In genomic region chr10:3267671-3268070, GRCm38 (mm10) we compare ENCODE assay signal across 26 mouse cellular contexts. TPM values are rescaled to one million over a fixed set of nuclear protein-coding genes. Genes with fewer than 3 reads are reported as not detected.
DNase-seq lines count a peak whose midpoint lies in the region; ATAC-seq and TF ChIP-seq lines count a peak whose summit lies in the region.
"Had no signal": no experiment of that assay in that cellular context is flagged by ENCODE, and none has a peak within 500 bp of the region (broad histone marks: within the 10 kb centered on the region; RNA-seq: fewer than 3 reads in every experiment).

Gene H60c, minus strand, starts transcription at chr10:3267771.

- TF ChIP-seq EP300 in stomach, postnatal 0 days (optimal IDR thresholded peaks at IDR 0.05), result no peak

- no peaks in the 10 kb centered on the region for H3K9me3 ChIP-seq in stomach, postnatal 0 days (ENCODE audit: control insufficient read depth, low read length)
- H3K9me3 ChIP-seq: embryonic facial prominence, embryonic 13.5 days; forebrain, embryonic 15.5 days had no signal

- H3K4me1 ChIP-seq in lung, adult 2 months (ENCODE audit: control insufficient read depth, insufficient read depth, low read length), result no peaks in the 10 kb centered on the region; the same call in 1 of the 2 replicates
- H3K4me1 ChIP-seq in stomach, postnatal 0 days (replicated peaks; ENCODE audit: control insufficient read depth, insufficient read depth), result no peaks in the 10 kb centered on the region
- H3K4me1 ChIP-seq: embryonic facial prominence, embryonic 13.5 days; forebrain, embryonic 13.5 days; forebrain, embryonic 15.5 days had no signal

- H3K36me3 ChIP-seq in stomach, postnatal 0 days (ENCODE audit: control insufficient read depth, insufficient read depth, low read length), result no peaks in the 10 kb centered on the region
- H3K36me3 ChIP-seq: embryonic facial prominence, embryonic 13.5 days; forebrain, embryonic 15.5 days had no signal

- TF ChIP-seq CTCF in lung, adult 2 months (IDR thresholded peaks at IDR 0.05; ENCODE audit: insufficient read depth, low read length), result no peak
- TF ChIP-seq CTCF in stomach, postnatal 0 days (IDR thresholded peaks at IDR 0.05; ENCODE audit: low read depth), result no peak

- no peak for ATAC-seq in stomach, postnatal 0 days (ENCODE audit: low FRiP score, low TSS enrichment)
- ATAC-seq: activated CD4-positive, CD25-positive, alpha-beta regulatory T cell, adult 4 months; forebrain, embryonic 13.5 days; forebrain, embryonic 15.5 days; forebrain, postnatal 0 days; Patski had no signal

- peak within 1 kb of the TSS; percentile 23 for H3K4me3 ChIP-seq in lung, adult 2 months (replicated peaks; ENCODE audit: extremely low read depth, low read depth, low read length)
- no peak within 1 kb of the TSS for H3K4me3 ChIP-seq in stomach, postnatal 0 days (ENCODE audit: low read depth, low read length)
- H3K4me3 ChIP-seq: embryonic facial prominence, embryonic 13.5 days; forebrain, embryonic 13.5 days; forebrain, embryonic 15.5 days had no signal

- no peaks in the 10 kb centered on the region for H3K27me3 ChIP-seq in stomach, postnatal 0 days (ENCODE audit: control insufficient read depth, insufficient read depth, low read length)
- H3K27me3 ChIP-seq: embryonic facial prominence, embryonic 13.5 days; forebrain, embryonic 13.5 days; forebrain, embryonic 15.5 days; Patski had no signal

- DNase-seq in heart, adult 11 months, result peak; percentile 49
- DNase-seq in heart, postnatal 14 days, result no peak
- no peak for DNase-seq in lung, adult 2 months
- no peak for DNase-seq in lung, postnatal 25 days (ENCODE audit: low spot score)
- DNase-seq in stomach, postnatal 0 days (ENCODE audit: low spot score), result no peak
- DNase-seq in Muller cell, postnatal 12 days (ENCODE audit: inconsistent ontology term), result no peak
- DNase-seq: adrenal gland, adult 8-10 months; adrenal gland, postnatal 14 days; adrenal gland, postnatal 36 days; cerebellum, adult 11-12 months; cerebellum, adult 2 months; cerebellum, adult 9-10 months; cerebellum, postnatal 10 days; cerebellum, postnatal 25 days; forebrain, postnatal 0 days had no signal

- H3K27ac ChIP-seq in stomach, postnatal 0 days (replicated peaks), result no peak within 1 kb of the TSS
- H3K27ac ChIP-seq: embryonic facial prominence, embryonic 13.5 days; forebrain, embryonic 13.5 days; forebrain, embryonic 15.5 days had no signal

- intact Hi-C loops in heart, postnatal 14 days (cut with DNase I), result no loop called here

- H3K4me2 ChIP-seq in stomach, postnatal 0 days (replicated peaks; ENCODE audit: low read depth), result peak within 1 kb of the TSS; percentile 8; the same call in 1 of the 2 replicates
- H3K4me2 ChIP-seq: embryonic facial prominence, embryonic 13.5 days; forebrain, embryonic 13.5 days; forebrain, embryonic 15.5 days had no signal

- H3K9ac ChIP-seq in stomach, postnatal 0 days (ENCODE audit: low read length), result no peak within 1 kb of the TSS
- H3K9ac ChIP-seq: embryonic facial prominence, embryonic 13.5 days; forebrain, embryonic 13.5 days; forebrain, embryonic 15.5 days; forebrain, postnatal 0 days had no signal

- 59% methylated on average over 8 of the region's 8 CpGs for WGBS in lung, adult 2 months
- 59% methylated on average over 8 of the region's 8 CpGs for WGBS in stomach, postnatal 0 days

- TF ChIP-seq POLR2A in lung, adult 2 months (IDR thresholded peaks at IDR 0.05; ENCODE audit: borderline replicate concordance, extremely low read depth, low read depth, low read length), result no peak

RNA-seq across cellular contexts. Expression of gene H60c, which starts in this region (rescaled TPM):
- not detected for total RNA-seq in heart, postnatal 14 days (2021)
- polyA plus RNA-seq in lung, adult 2 months (2012; rRNA removed), result 0.32 and 1.6 TPM in 2 replicates
- polyA plus RNA-seq in stomach, postnatal 0 days (2015; fragmentation: Nextera tagmentation; extraction: Ambion mirVana), result 3.1 and 5.7 TPM in 2 replicates
- total RNA-seq: adrenal gland, adult 18-20 months; adrenal gland, adult 8-10 months; adrenal gland, postnatal 14 days; adrenal gland, postnatal 36 days; ES-E14; forebrain, postnatal 0 days; MEL had no signal
- polyA plus RNA-seq: activated CD4-positive, CD25-positive, alpha-beta regulatory T cell, adult 4 months; C2C12; cerebellum, adult 2 months; cortical plate, adult 2 months; embryonic facial prominence, embryonic 11.5 days; forebrain, embryonic 13.5 days; forebrain, embryonic 15.5 days; forebrain, postnatal 0 days had no signal
